Mouse (Mus musculus) common myeloid progenitor, adult 5-6 weeks (primary cell): ENCODE results near the gene Fgfr2. TPM values are rescaled to one million over a fixed set of nuclear protein-coding genes. Genes with fewer than 3 reads are reported as not detected.

ENCODE experiments used
- ATAC-seq: replicated peaks from 2 replicates; pipeline ENCODE4 v1.8.0; 2016; ENCODE audit warnings: low read depth, mild to moderate bottlenecking, moderate TSS enrichment, inconsistent platforms; ENCODE audit not compliant: poor library complexity, severe bottlenecking
- total RNA-seq: library from RNA; stranded (forward); fragments of 200-1000, 187-1606 nt; gene quantifications from 2 replicates; pipeline ENCODE4 v1.2.3, GENCODE M21; 2017

Gene Fgfr2
- total RNA-seq, 1 experiment from 2014 or later: not detected

GRCm38 (mm10) chr7:131992226-131992625 lies 1130.9 kb downstream of the Fgfr2 start:
- ATAC-seq: no peak

- no peak for ATAC-seq
Observed at GRCm38 (mm10) chr7:131989056-131989455, 1134.1 kb downstream of the Fgfr2 start.

- ATAC-seq: no peak
Observed at GRCm38 (mm10) chr7:131978609-131979008, 1144.5 kb downstream of the Fgfr2 start.

GRCm38 (mm10) chr7:131975867-131976266 lies 1147.3 kb downstream of the Fgfr2 start:
- no peak for ATAC-seq

DNA sequence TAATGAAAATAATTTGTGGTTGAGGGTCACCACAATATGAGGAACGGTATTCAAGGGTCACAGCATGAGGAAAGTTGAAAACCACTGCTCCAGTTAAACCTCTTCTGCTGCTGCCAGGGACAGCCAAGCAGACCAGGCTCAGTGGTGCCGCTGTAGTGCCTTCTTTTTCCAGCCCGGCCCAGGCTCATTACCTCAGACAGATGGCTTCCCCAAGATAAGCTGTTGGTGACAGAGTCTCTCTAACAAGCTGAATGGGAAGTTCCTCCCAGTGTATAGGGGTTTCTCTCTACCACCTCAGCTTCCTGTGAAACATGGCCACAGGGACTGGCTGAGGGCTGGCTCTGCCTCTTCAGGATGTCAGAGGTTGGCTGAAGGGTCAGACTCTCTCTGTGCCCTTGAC lies 1152.9 kb downstream of the Fgfr2 start:
- ATAC-seq: peak; percentile 88

DNA sequence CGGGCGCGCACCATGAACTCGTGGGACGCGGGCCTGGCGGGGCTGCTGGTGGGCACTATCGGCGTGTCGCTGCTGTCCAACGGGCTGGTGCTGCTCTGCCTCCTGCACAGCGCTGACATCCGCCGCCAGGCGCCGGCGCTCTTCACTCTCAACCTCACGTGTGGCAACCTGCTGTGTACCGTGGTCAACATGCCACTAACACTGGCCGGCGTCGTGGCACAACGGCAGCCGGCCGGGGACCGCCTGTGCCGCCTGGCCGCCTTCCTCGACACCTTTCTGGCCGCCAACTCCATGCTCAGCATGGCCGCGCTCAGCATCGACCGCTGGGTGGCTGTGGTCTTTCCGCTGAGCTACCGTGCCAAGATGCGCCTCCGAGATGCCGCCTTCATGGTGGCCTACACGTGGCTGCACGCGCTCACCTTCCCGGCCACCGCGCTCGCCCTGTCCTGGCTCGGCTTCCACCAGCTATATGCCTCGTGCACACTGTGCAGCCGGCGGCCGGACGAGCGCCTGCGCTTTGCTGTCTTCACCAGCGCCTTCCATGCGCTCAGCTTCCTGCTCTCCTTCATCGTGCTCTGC lies 1156.1 kb downstream of the Fgfr2 start:
- ATAC-seq: no peak

DNA sequence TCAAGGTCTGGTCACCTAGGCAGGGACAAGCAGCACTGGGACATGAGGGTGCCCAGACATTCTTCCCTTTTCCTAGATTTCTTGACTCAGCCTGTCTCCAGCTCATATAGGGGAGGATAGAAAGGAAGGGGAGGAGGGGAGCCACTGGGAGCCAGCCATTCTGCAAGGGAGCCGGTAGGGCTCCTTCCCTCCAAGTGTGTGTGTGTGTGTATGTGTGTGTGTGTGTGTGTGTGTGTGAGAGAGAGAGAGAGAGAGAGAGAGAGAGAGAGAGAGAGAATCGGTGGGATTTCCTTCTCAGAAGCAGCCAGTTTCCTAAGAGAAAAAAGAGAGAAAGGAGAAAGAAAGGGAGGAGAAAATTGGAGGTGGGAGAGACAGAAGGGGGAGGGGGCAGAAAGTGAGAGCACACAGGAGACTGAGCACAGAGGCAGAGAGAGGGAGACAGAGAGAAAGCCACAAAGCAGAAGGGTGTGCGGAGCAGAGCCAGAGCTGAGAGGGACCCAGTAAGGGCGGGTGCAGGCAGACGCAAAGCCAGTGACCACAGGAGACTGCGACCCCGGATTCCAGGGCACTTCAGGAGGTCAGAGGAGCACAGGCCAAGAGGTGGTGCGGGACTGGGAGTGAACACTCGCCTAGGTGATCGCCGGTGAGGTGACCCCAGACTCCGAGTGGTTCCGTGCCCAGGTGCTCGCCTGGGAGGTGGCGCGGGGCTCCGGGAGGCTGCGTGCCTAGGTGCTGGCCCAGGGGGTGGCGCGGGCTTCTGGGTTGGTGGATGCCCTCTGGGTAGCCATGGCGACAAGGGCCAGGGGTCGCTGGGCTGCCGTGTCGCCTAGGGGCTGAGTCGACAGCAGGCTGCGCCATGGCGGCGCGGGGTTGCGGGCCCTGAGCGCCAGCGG lies 1156.9 kb downstream of the Fgfr2 start, which contains the start of gene Gpr26:
Gene Gpr26 (plus strand): TSS at position 438 of the 893 bp plus-strand sequence.
- no peak for ATAC-seq

- no peak for ATAC-seq
Observed at GRCm38 (mm10) chr7:131960551-131960950, 1162.6 kb downstream of the Fgfr2 start.

GRCm38 (mm10) chr7:131958705-131959104 lies 1164.4 kb downstream of the Fgfr2 start:
- ATAC-seq: no peak

DNA sequence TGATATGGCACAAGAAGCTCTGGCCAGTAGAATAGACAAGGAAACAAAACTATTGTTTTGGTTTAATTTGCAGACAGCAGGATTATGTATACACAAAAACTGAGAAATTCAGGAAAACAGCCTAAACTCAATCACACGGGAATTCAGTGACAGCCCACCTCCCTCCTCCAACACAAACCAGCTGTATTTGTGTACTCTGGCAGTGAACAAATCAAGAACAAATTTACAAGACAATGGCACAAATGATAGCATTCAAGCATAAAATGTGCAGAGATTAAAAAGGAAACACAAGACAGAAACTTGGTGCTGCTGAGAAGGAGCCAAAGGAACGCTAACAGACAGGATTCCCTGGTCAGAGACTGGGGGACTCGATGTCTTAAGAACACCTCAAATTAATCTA lies 1169.7 kb downstream of the Fgfr2 start:
- no peak for ATAC-seq

DNA sequence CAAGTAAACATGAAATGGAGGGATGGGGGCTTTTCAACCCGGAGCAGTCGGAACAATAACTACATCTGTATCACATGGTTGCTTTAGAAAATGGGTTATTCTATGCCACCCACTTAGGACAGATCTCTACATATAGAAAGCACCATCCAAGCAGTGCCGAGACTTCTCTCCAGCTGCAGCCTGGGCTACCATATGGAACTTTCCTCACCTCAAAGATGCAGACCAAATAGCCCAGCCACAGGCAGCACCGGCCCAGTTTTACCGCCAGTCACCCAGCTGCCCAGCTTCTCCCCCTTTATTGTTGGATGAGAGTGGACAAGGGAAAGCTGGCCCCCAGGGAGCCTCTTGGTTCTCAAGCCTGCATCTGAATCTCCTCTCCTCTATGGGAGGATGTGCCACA lies 1172.0 kb downstream of the Fgfr2 start:
- no peak for ATAC-seq

GRCm38 (mm10) chr7:131937611-131938010 lies 1185.5 kb downstream of the Fgfr2 start:
- ATAC-seq: no peak

- ATAC-seq: no peak
Observed at GRCm38 (mm10) chr7:131927288-131928050, 1195.7 kb downstream of the Fgfr2 start.

DNA sequence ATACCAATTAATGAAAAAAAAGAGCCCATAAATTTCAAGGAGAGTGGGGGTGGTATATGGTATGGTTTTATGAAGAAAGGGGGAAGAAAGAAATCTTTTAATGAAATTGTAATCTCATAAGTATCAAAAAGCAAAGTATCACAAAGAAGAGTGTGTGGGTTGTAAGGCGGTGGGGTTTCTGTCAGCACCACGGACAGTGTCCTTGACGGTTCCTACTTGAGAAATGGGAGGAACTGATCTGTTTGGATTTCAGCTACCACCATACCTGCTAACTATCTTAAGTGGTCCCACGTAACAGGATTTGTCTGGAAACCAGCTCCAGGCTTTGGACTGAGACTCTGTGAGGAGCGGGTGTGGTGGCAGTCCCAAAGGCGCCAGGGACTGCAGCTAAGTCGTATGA lies 1205.8 kb downstream of the Fgfr2 start:
- ATAC-seq: no peak

DNA sequence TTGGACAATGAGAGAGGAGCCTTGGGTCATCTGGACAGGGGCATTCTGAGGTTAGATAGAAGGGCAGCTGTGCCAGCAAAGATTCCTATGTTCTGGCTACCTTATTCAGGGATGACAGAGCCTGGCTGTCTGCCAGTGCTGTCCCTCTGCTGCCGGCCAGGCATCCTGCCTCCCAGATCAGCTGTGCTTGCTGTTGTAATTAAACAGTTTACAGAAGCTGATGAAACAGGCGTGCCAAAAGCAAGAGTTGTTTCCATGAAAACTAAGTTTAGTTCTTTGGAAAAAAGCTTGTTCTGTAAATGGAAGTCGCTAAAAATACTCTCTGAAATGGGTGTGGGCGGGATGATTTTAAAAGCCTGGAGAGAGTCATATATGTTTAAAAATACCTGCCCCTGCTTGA lies 1213.5 kb downstream of the Fgfr2 start:
- ATAC-seq: no peak

DNA sequence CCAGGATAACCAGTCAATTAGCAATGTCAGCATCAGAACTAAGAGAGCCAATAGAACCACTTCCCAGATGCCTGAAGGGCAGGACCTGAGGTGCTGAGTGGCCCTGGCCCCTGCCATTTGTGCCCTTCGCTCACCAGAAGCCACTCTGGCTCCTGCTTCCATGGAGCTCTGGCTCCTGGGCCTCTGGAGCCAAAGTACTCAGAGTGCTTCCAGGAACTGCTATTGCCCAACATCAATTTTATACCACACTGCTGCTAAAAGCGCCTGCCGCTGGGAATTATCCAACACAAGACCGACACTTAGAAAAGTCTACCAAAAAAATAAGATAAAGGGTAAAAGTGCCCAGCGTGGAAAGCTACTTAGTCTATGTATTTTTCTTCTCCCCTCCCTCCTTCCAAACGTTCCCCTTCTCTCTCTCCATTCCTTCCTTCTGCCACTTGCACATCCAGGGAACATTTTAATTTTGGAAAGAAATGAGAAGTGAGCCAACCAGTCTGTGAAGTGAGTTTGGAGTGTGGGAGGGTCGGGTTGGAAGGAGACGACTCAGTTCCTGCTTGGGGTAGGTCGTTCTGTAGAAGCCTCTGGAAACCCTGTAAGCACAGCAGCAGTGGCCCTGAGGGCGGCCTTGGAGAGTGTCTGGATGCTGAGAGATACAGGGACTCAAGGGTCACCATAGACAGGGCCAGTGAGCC lies 1216.5 kb downstream of the Fgfr2 start:
- no peak for ATAC-seq

GRCm38 (mm10) chr7:131899356-131899755 lies 1223.8 kb downstream of the Fgfr2 start:
- peak; percentile 66; the same call in 1 of the 2 replicates for ATAC-seq

GRCm38 (mm10) chr7:131897282-131897681 lies 1225.9 kb downstream of the Fgfr2 start:
- no peak for ATAC-seq

DNA sequence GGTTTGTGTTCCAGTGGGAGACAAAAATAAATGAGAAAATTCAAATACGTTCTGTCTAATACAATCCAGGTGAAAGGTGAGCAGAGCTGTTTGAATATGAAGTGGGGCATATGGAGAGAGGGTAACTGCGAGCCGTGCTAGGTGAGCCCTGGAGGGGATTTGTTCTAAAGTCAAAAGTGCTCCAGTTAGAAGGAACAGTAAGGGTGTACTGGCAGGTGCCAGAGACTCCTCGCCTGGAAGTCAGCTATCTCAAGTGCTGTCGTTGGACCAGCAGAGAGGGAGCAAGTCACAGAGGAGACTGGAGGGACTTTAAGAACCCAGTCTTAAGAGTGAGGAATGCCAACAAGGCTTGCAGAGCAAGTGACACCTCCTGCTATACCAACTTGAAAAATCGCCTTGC lies 1240.3 kb downstream of the Fgfr2 start:
- ATAC-seq: no peak
